Mouse (Mus musculus): ENCODE measurements around the gene Ykt6. TPM values are rescaled to one million over a fixed set of nuclear protein-coding genes. Genes with fewer than 3 reads are reported as not detected.

Ykt6 gene
- polyA plus RNA-seq (2012; ENCODE audit: low replicate concordance): 9.0 and 10.0 TPM in 2 replicates

DNA sequence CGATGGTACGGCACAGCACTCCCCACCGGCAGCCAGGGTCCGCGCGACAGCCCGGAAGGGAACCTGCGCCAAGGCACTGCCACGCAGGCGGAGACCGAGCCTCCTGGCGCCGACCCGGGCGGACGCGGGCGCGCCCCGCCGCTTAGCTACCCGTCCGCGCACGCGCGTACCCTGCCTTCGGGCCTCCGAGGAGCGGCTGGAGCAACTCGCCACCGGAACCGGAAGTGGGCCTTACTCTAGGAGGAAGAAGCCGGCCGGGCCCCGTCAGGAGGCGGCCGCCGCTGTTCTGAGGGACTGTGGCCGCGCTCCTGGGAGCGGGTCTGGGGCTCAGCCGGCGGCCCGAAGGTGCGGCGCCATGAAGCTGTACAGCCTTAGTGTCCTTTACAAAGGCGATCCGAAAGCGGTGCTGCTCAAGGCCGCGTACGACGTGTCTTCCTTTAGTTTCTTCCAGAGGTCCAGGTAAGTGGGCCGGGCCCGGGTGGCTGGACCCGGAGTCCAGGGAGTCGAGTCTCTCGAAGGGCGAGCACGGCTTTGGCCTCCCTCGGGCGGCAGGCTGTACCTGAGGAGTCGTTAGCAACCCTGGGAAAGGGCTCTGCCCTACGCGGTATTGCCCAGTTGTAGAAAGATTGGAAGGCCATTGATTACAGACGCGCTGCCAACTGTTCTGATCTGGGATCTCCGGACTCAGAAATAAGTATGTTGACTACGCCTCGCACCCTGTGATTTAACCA, at the start of gene Ykt6:
Ykt6 (plus strand) TSS at position 148 of the 731 bp plus-strand sequence.

GRCm38 (mm10) chr11:5949586-5950352, 5.7 kb upstream of the Ykt6 start, which contains the start of gene Gck:
Gene Gck (minus strand): TSS chr11:5950081.

Other genes starting within 250 kb of the Ykt6 start
- 89.1 and 159 TPM in 2 replicates for gene Mrps24, start 240.0 kb upstream of the Ykt6 start, polyA plus RNA-seq (2012; ENCODE audit: low replicate concordance)
- 9.2 and 10.9 TPM in 2 replicates for gene Urgcp, start 193.3 kb upstream of the Ykt6 start, polyA plus RNA-seq (2012; ENCODE audit: low replicate concordance)
- 195 and 215 TPM in 2 replicates for gene Dbnl, start 167.2 kb upstream of the Ykt6 start, polyA plus RNA-seq (2012; ENCODE audit: low replicate concordance)
- 0.44 TPM in 1 of 2 replicates, not detected in the other for gene Pgam2, start 152.0 kb upstream of the Ykt6 start, polyA plus RNA-seq (2012; ENCODE audit: low replicate concordance)
- gene Polm, start 117.7 kb upstream of the Ykt6 start, polyA plus RNA-seq (2012; ENCODE audit: low replicate concordance): 50.1 and 80.9 TPM in 2 replicates
- 0.48 and 0.84 TPM in 2 replicates for gene Aebp1, start 93.7 kb upstream of the Ykt6 start, polyA plus RNA-seq (2012; ENCODE audit: low replicate concordance)
- 215 and 262 TPM in 2 replicates for gene Pold2, start 77.4 kb upstream of the Ykt6 start, polyA plus RNA-seq (2012; ENCODE audit: low replicate concordance)
- not detected in 2 replicates for gene Myl7, start 56.9 kb upstream of the Ykt6 start, polyA plus RNA-seq (2012; ENCODE audit: low replicate concordance)
- not detected in 2 replicates for gene Gck, start 5.6 kb upstream of the Ykt6 start, polyA plus RNA-seq (2012; ENCODE audit: low replicate concordance)
- 0.30 and 0.88 TPM in 2 replicates for gene Camk2b, start 110.7 kb downstream of the Ykt6 start, polyA plus RNA-seq (2012; ENCODE audit: low replicate concordance)
- 0.09 TPM in 1 of 2 replicates, not detected in the other for gene A730071L15Rik, start 244.3 kb downstream of the Ykt6 start, polyA plus RNA-seq (2012; ENCODE audit: low replicate concordance)
- gene Nudcd3, start 244.7 kb downstream of the Ykt6 start, polyA plus RNA-seq (2012; ENCODE audit: low replicate concordance): 26.0 and 31.2 TPM in 2 replicates

Data from hematopoietic multipotent progenitor cell, adult 10-12 weeks (in vitro differentiated cells).